Mouse (Mus musculus): ENCODE data around the gene Mrs2.

DNA sequence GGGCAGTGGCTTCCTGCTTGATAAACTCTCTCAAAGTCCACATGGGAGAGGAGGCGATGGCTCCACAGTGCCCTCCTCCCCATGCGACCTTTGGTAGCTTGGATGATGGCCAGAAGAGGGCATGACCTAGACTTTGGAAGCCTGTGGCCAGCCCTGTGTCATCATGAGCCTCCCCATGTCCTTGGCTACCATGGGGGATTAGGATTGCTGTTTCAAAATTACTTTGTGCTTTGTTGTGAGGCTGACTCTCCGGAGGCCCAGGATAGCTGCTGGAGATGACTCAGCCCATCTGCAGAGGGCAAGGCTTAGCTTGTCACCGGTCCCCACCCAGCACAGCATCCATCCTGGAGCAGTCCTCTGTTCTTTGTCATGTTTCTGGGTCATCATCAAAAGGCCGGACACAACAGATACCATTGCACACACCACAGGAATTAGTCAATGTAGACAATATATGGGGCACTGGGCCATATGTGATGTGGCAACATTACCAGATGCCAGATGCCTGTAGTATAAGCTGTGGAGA, 42.3 kb downstream of the Mrs2 start:
- TF ChIP-seq POLR2A (IDR thresholded peaks at IDR 0.05; ENCODE audit: insufficient read depth, low read depth, low read length) (no peak), CTCF (IDR thresholded peaks at IDR 0.05) (no peak)

Measured in heart, adult 2 months (tissue).